Mouse (Mus musculus) kidney, adult 8-10 months (tissue): ENCODE data around the gene Tmem132d.

ENCODE experiments used
- DNase-seq, 2 experiments: peaks; one replicate each; pipeline ENCODE4 v3.0.0; 2022

The Tmem132d gene

GRCm38 (mm10) chr5:128432916-128433315, at the start of gene Tmem132d:
Tmem132d (minus strand) TSS chr5:128433077.
- DNase-seq = no peak

GRCm38 (mm10) chr5:128480816-128481215, 47.9 kb upstream of the Tmem132d start:
- DNase-seq = no peak

- no peak for DNase-seq
These were observed 42.5 kb upstream of the Tmem132d start for GRCm38 (mm10) chr5:128475372-128475771.

GRCm38 (mm10) chr5:128469812-128470211, 36.9 kb upstream of the Tmem132d start:
- no peak for DNase-seq

GRCm38 (mm10) chr5:128464514-128464913, 31.6 kb upstream of the Tmem132d start:
- no peak for DNase-seq

GRCm38 (mm10) chr5:128460605-128461004, 27.7 kb upstream of the Tmem132d start:
- no peak for DNase-seq

GRCm38 (mm10) chr5:128455732-128456131, 22.9 kb upstream of the Tmem132d start:
- no peak for DNase-seq

GRCm38 (mm10) chr5:128452196-128452595, 19.3 kb upstream of the Tmem132d start:
- no peak for DNase-seq

GRCm38 (mm10) chr5:128450808-128451207, 17.9 kb upstream of the Tmem132d start:
- DNase-seq = no peak

GRCm38 (mm10) chr5:128444876-128445275, 12.0 kb upstream of the Tmem132d start:
- DNase-seq = no peak

- no peak for DNase-seq
These were observed 11.0 kb upstream of the Tmem132d start for GRCm38 (mm10) chr5:128443848-128444247.

- no peak for DNase-seq
These were observed 8.2 kb upstream of the Tmem132d start for GRCm38 (mm10) chr5:128441121-128441520.

GRCm38 (mm10) chr5:128439828-128440227, 7.0 kb upstream of the Tmem132d start:
- DNase-seq = peak; percentile 5 to 65

GRCm38 (mm10) chr5:128438078-128438477, 5.2 kb upstream of the Tmem132d start:
- no peak for DNase-seq

GRCm38 (mm10) chr5:128436909-128437308, 4.0 kb upstream of the Tmem132d start:
- DNase-seq = peak in 1 of 2 experiments; percentile 10

GRCm38 (mm10) chr5:128435683-128436082, 2.8 kb upstream of the Tmem132d start:
- no peak for DNase-seq

GRCm38 (mm10) chr5:128433786-128434185, 909 bp upstream of the Tmem132d start:
- DNase-seq = no peak

GRCm38 (mm10) chr5:128432422-128432821, 455 bp downstream of the Tmem132d start:
- DNase-seq = no peak

GRCm38 (mm10) chr5:128424636-128425035, 8.2 kb downstream of the Tmem132d start:
- DNase-seq = no peak

- DNase-seq = no peak
These were observed 8.7 kb downstream of the Tmem132d start for GRCm38 (mm10) chr5:128424213-128424612.

- DNase-seq = no peak
These were observed 10.8 kb downstream of the Tmem132d start for GRCm38 (mm10) chr5:128422090-128422489.

- no peak for DNase-seq
These were observed 14.6 kb downstream of the Tmem132d start for GRCm38 (mm10) chr5:128418149-128418710.

- no peak for DNase-seq
These were observed 18.8 kb downstream of the Tmem132d start for GRCm38 (mm10) chr5:128414056-128414455.

- no peak for DNase-seq
These were observed 20.6 kb downstream of the Tmem132d start for GRCm38 (mm10) chr5:128412306-128412705.

- DNase-seq = no peak
These were observed 25.3 kb downstream of the Tmem132d start for GRCm38 (mm10) chr5:128407546-128407945.
